Mouse (Mus musculus) midbrain, embryonic 11.5 days (tissue): ENCODE measurements at regions not wholly inside any gene's neighbourhood (a gene's known extent, or its start where the extent isn't known, plus 50 kb on each side); places are given as distances from the start of the nearest gene placed in this dataset.
A peak's percentile ranks its signal among the peaks of the same experiment; 100 is the strongest.

Experiments used
- ATAC-seq: fragments of 200-750 bp; cut with Nextera tagmentation; 2 replicates; pipeline ENCODE4 v1.8.0; 2017; ENCODE audit warnings: moderate TSS enrichment, moderate library complexity; ENCODE audit not compliant: low FRiP score
- DNase-seq: peaks from one replicate; pipeline ENCODE4 v3.0.0; 2015; ENCODE audit warnings: low spot score; ENCODE audit errors: missing footprints
- H3K27ac ChIP-seq: fragments of 300-500 bp; sonication (generic); 2 replicates; pipeline ENCODE4 v1.5.1; 2014; ENCODE audit warnings: low read depth, low read length
- H3K27me3 ChIP-seq: fragments of 300-500 bp; sonication (generic); 2 replicates; pipeline ENCODE4 v1.6.1; 2014; ENCODE audit warnings: mild to moderate bottlenecking, low read length, moderate library complexity, mixed read lengths; ENCODE audit not compliant: control insufficient read depth, insufficient read depth
- H3K36me3 ChIP-seq: fragments of 300-500 bp; sonication (generic); 2 replicates; pipeline ENCODE4 v1.6.1; 2014; ENCODE audit warnings: mild to moderate bottlenecking, low read length, moderate library complexity, mixed read lengths; ENCODE audit not compliant: control insufficient read depth, insufficient read depth
- H3K4me1 ChIP-seq: fragments of 300-500 bp; sonication (generic); 2 replicates; pipeline ENCODE4 v1.6.1; 2014; ENCODE audit warnings: low read length; ENCODE audit not compliant: control insufficient read depth, insufficient read depth
- H3K4me2 ChIP-seq: fragments of 300-500 bp; sonication (generic); 2 replicates; pipeline ENCODE4 v1.6.1; 2014; ENCODE audit warnings: mild to moderate bottlenecking, moderate library complexity
- H3K4me3 ChIP-seq: fragments of 300-500 bp; sonication (generic); 2 replicates; pipeline ENCODE4 v1.5.1; 2014; ENCODE audit warnings: low read depth, low read length
- H3K9ac ChIP-seq: fragments of 300-500 bp; sonication (generic); 2 replicates; pipeline ENCODE4 v1.6.1; 2014; ENCODE audit warnings: low read length
- H3K9me3 ChIP-seq: fragments of 300-500 bp; sonication (generic); 2 replicates; pipeline ENCODE4 v1.6.1; 2016; ENCODE audit warnings: low read length; ENCODE audit not compliant: control insufficient read depth
- WGBS: fragments of 180-500 bp; shearing (Covaris S2); extraction: QIAGEN DNeasy Blood & Tissue Kit; methylation state at CpG from one replicate; pipeline ENCODE4 v1.1.7; 2014; 5-methylcytosine and 5-hydroxymethylcytosine counted together

DNA sequence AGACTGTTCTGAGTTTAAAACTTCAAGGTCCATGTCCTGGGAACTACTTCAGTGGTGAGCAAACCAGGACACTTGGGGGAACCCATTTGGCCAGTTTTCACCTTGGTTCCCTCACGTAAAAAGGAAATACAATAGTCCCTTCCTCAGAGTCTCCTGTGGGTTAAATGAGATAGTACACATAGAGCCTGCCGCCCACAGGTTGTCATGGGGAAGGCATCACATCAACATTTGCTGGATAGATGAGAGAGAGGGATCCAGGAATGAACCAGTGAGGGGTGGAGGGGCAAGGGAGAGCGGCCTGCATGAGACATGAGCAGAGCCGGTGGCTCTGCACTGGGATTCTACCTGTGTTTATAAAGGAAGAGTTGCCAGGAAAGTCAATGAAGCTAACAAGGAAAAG lies 201.5 kb downstream of the Pten start:
- 94% methylated on average over 4 of the region's 4 CpGs for WGBS
- peaks cover 11% of the 10 kb centered on the region for H3K4me1 ChIP-seq
- DNase-seq, result no peak

DNA sequence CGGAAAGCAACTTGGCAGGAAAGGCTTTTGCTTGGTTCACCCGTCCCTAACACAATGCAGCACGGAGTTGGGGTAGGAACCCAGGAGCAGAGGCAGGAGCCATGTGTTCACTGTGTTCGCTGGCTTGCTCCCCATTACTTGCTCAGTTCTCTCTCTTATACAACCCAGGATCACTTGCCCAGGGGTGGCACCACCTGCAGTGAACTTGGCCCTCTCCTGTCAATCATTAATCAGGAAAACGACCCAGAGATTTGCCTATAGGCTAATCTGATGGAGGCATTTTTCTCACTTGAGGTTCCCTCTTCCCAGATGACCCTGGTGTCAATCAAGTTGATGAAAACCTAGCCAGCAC lies 202.5 kb downstream of the Pten start:
- H3K36me3 ChIP-seq, result no peaks in the 10 kb centered on the region
- ATAC-seq, result no peak
- 78% methylated on average over 5 of the region's 5 CpGs for WGBS

More for the DNA sequence above, 201.5 kb downstream of the Pten start:
- no peaks in the 10 kb centered on the region for H3K36me3 ChIP-seq
- no peak overlapping the region for H3K4me3 ChIP-seq
- H3K27ac ChIP-seq, result no peak overlapping the region
- H3K9me3 ChIP-seq, result no peaks in the 10 kb centered on the region
- no peak overlapping the region for H3K9ac ChIP-seq
- no peak for ATAC-seq
- H3K27me3 ChIP-seq, result no peaks in the 10 kb centered on the region
- no peak overlapping the region for H3K4me2 ChIP-seq

DNA sequence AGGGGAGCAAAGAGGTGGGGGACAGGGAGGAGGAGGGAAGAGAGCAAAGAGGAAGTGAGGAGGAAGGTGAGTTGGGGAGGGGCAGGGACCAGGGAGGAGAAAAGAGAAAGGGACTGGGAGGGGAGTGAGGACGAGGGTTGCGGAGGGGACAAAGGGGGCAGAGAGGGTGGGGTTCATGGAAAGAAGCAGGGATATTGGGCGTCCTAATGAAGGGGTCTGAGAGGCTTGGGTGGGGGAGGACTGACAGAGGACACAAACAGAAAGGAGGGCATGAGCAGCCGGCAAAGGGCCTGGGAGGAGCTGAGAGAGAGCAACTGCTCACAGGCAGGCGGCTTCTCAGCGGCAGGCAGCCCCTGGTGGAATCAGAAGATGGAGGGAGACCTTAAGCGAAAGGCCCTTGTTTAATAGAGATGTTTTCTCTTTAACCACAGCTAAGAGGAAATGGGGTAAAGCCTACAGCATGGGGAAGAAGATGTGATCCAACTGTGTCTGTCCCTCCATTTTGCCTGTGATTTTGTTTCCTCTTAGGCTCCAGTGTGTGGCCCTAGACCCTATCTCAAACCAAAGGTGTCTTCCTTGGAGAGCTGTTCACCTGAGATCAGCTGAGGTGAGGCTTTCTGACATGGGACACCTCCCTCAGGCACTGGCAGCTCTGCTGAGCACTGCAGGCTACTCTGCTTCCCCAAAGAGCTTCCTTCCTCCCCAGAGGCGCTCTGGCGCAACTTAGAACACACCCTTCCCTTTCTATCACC lies 203.1 kb downstream of the Pten start:
- no peak overlapping the region for H3K9ac ChIP-seq
- 60% methylated on average over 9 of the region's 9 CpGs for WGBS

More for the DNA sequence above, 202.5 kb downstream of the Pten start:
- no peak overlapping the region for H3K27ac ChIP-seq
- H3K4me2 ChIP-seq, result no peak overlapping the region
- peaks cover 11% of the 10 kb centered on the region for H3K4me1 ChIP-seq
- H3K27me3 ChIP-seq, result no peaks in the 10 kb centered on the region
- H3K9me3 ChIP-seq, result no peaks in the 10 kb centered on the region
- H3K4me3 ChIP-seq, result no peak overlapping the region
- no peak for DNase-seq
- H3K9ac ChIP-seq, result no peak overlapping the region

GRCm38 (mm10) chr19:32961525-32961924 lies 204.2 kb downstream of the Pten start:
- no peak overlapping the region for H3K27ac ChIP-seq
- H3K9ac ChIP-seq, result no peak overlapping the region
- DNase-seq (no peak), ATAC-seq (no peak)
- H3K4me3 ChIP-seq, result no peak overlapping the region
- no peaks in the 10 kb centered on the region for H3K27me3 ChIP-seq
- H3K9me3 ChIP-seq, result no peaks in the 10 kb centered on the region
- WGBS, result 88% methylated on average over 5 of the region's 5 CpGs
- H3K4me1 ChIP-seq, result peaks cover 2% of the 10 kb centered on the region; the same call in 1 of the 2 replicates
- H3K36me3 ChIP-seq, result no peaks in the 10 kb centered on the region
- H3K4me2 ChIP-seq, result no peak overlapping the region

More for the DNA sequence above, 203.1 kb downstream of the Pten start:
- H3K27ac ChIP-seq, result no peak overlapping the region
- H3K36me3 ChIP-seq, result no peaks in the 10 kb centered on the region
- peaks cover 11% of the 10 kb centered on the region for H3K4me1 ChIP-seq
- no peak overlapping the region for H3K4me3 ChIP-seq
- H3K27me3 ChIP-seq, result no peaks in the 10 kb centered on the region
- H3K9me3 ChIP-seq, result no peaks in the 10 kb centered on the region
- ATAC-seq (no peak), DNase-seq (no peak)
- H3K4me2 ChIP-seq, result no peak overlapping the region

DNA sequence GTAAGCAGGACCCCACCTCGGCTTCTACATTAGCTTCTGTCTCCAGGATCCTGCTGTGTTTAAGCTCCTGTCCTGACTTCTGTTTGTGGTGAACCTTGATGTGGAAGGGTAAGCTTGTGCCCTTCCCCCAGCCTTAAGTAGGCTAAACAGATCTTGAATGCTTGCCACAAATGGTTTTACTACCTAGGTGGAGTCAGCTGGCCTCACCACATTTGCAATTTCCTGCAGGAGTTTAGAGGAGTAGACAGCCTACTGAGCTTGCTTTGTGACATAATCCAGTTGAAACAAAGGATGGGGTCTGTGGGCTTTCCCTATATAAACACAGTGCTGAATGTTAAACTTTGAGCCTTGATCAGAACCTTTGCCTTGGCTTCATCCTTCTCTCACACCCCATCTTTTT lies 206.7 kb downstream of the Pten start:
- H3K9ac ChIP-seq, result no peak overlapping the region
- no peaks in the 10 kb centered on the region for H3K36me3 ChIP-seq
- H3K27ac ChIP-seq, result no peak overlapping the region
- 30% methylated on average over 1 of the region's 1 CpGs for WGBS
- no peaks in the 10 kb centered on the region for H3K4me1 ChIP-seq
- H3K4me3 ChIP-seq, result no peak overlapping the region
- H3K4me2 ChIP-seq, result no peak overlapping the region
- H3K9me3 ChIP-seq, result no peaks in the 10 kb centered on the region
- DNase-seq (no peak), ATAC-seq (no peak)
- no peaks in the 10 kb centered on the region for H3K27me3 ChIP-seq

DNA sequence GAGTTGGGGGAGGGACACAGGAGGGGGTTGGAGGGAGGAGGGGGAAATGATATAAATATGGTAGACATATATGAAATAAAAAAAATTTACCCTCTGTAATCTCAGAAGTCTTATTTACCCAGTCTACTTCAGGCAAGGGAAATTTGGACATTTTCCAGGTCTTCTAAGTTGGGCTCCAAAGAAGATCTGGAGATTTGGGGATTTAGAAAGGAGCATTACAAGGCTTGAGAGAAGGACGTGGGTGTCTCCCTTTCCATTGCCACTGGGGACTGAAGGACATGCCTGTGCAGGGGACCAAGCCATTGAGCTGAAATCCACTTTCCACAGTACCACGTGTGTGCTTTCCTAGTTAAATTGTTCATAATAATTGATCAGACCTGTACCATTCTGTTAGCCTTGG lies 208.2 kb downstream of the Pten start:
- WGBS, result 62% methylated on average over 2 of the region's 2 CpGs
- no peak overlapping the region for H3K4me3 ChIP-seq
- no peaks in the 10 kb centered on the region for H3K36me3 ChIP-seq
- no peak overlapping the region for H3K27ac ChIP-seq
- H3K4me1 ChIP-seq, result peaks cover 4% of the 10 kb centered on the region; the same call in 1 of the 2 replicates
- no peak overlapping the region for H3K9ac ChIP-seq
- ATAC-seq, result no peak
- no peak overlapping the region for H3K4me2 ChIP-seq
- H3K9me3 ChIP-seq, result no peaks in the 10 kb centered on the region
- DNase-seq, result no peak
- no peaks in the 10 kb centered on the region for H3K27me3 ChIP-seq

DNA sequence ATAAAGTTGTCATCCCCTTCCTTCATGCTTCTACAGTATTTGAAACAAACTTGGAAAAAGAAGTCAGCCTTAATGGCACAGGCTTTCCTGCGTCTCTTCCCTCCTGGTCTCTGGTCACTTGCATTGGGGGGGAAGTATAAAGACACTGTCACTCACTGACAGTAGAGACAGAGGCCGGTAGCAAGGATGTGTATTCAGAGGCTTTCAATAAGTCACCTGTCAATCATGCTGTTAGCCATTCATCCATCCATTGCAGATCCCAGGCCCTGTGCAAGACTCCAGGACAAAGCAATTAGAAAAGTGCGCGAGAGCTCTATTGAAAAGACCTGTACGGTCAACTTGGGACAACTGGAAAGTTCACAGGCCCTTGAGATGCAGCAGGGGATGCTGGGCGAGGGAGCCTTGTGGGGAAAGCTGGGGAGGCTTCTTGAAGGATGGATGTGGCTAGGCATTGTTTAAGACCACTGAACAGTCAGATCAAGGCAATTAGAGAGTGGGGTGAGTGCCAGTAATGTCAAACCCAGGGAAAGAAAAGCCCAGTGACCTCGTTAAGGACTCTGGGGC lies 212.0 kb downstream of the Pten start:
- Histone ChIP-seq H3K4me1 (peaks cover 4% of the 10 kb centered on the region; the same call in 1 of the 2 replicates), H3K27ac (no peak overlapping the region), H3K4me3 (no peak overlapping the region), H3K4me2 (no peak overlapping the region), H3K9me3 (no peaks in the 10 kb centered on the region), H3K36me3 (no peaks in the 10 kb centered on the region), H3K9ac (no peak overlapping the region), H3K27me3 (no peaks in the 10 kb centered on the region)
- ATAC-seq (peak; percentile 69), DNase-seq (no peak)
- WGBS, result 35% methylated on average over 7 of the region's 7 CpGs

DNA sequence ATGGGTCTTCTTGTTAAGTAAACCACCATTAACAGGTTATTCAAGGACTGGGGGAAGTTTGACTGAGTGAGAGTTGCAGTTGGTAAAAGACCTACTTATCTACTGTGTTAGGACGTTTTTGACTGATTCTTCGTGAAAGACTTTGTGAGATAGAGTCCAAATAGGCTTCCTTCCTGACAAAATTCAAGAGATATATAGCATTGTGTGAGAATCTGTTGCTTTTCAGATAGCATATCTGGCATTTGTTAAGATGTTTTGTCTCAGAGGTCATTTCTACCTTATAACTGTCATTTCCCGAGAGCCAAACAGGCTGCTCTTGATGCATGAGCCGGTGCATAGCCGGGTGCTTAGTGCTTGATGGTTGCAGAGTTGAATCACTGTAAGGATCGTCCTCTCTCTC lies 214.8 kb downstream of the Pten start:
- Histone ChIP-seq H3K4me1 (peaks cover 4% of the 10 kb centered on the region; the same call in 1 of the 2 replicates), H3K9ac (no peak overlapping the region), H3K27ac (no peak overlapping the region), H3K4me3 (no peak overlapping the region), H3K4me2 (no peak overlapping the region), H3K36me3 (no peaks in the 10 kb centered on the region), H3K27me3 (no peaks in the 10 kb centered on the region), H3K9me3 (no peaks in the 10 kb centered on the region)
- no peak for ATAC-seq
- 95% methylated on average over 6 of the region's 6 CpGs for WGBS
- DNase-seq, result no peak

DNA sequence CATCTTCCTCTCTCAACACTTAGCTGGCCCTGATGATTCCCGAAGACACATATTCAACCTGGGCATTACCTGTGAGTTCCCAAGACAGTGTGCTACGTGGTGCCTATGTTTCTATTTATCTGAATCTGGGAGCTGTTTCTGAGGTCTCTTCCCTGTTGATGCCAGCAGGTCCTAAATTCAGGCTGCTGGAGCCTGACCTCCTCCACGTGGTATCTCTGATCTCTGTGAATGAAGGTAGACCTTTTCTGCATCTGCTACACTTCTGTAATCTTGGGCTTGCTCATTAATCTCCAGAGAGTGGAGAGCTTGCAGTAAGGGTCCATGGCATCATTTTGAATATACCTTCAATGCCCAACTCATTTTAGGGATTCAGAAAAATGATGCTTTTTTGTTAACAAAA lies 215.8 kb downstream of the Pten start:
- ATAC-seq, result no peak
- Histone ChIP-seq H3K9me3 (no peaks in the 10 kb centered on the region), H3K4me3 (no peak overlapping the region), H3K27me3 (no peaks in the 10 kb centered on the region), H3K4me1 (peaks cover 4% of the 10 kb centered on the region; the same call in 1 of the 2 replicates), H3K36me3 (no peaks in the 10 kb centered on the region), H3K4me2 (no peak overlapping the region), H3K27ac (no peak overlapping the region), H3K9ac (no peak overlapping the region)
- DNase-seq, result no peak
- 86% methylated on average over 3 of the region's 3 CpGs for WGBS
